Mouse (Mus musculus): Measurements from ENCODE around the gene Pacs2. TPM values are rescaled to one million over a fixed set of nuclear protein-coding genes. Genes with fewer than 3 reads are reported as not detected.

Pacs2 gene
- total and polyA plus RNA-seq, 2 experiments, result 5.2 to 15.3 TPM

DNA sequence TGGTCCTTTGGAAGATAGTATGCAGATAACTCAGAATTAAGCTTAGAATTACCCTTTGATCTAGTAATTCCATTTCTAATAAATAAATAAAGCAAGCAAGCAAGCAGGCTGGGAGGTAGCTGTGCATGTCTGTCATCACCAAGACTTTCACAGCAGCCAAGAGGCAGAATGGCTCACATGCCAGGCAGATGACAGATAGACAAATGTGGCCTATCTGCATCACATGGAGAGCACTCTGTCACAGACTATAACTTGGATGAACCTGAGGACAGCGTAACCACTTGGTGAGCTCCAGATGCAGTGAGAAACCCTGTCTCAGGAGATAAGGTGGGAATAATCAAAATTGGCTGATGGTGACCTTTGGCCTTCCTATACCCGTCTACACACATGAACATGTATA, 20.8 kb downstream of the Pacs2 start:
- TF ChIP-seq POLR2A (IDR thresholded peaks at IDR 0.05; ENCODE audit: extremely low read depth, insufficient read depth, low read length), result no peak
- no peak for TF ChIP-seq CTCF (IDR thresholded peaks at IDR 0.05; ENCODE audit: low read depth, low read length)
- Histone ChIP-seq H3K79me2 (ENCODE audit: control insufficient read depth, insufficient read depth, low read length) (peaks cover 13% of the 10 kb centered on the region; the same call in 1 of the 2 replicates), H3K9ac (ENCODE audit: low read depth, low read length) (no peak overlapping the region), H3K27ac (replicated peaks; ENCODE audit: insufficient read depth, low read depth, low read length) (no peak overlapping the region), H3K4me3 (ENCODE audit: insufficient read depth, low read depth, low read length) (no peak overlapping the region), H3K36me3 (ENCODE audit: control insufficient read depth, insufficient read depth, low read length) (no peaks in the 10 kb centered on the region), H3K27me3 (ENCODE audit: control insufficient read depth, insufficient read depth, low read length) (no peaks in the 10 kb centered on the region), H3K4me1 (ENCODE audit: control insufficient read depth, insufficient read depth, low read length) (0 out of 2 replicates have a peak, but pooled peaks cover 2% of the 10 kb centered on the region)
- no peak for DNase-seq (ENCODE audit: extremely low read depth, low read depth, low spot score)
- WGBS, result 85% methylated on average over 2 of the region's 2 CpGs

GRCm38 (mm10) chr12:113036996-113037395, 22.7 kb downstream of the Pacs2 start:
- H3K27ac ChIP-seq (replicated peaks; ENCODE audit: insufficient read depth, low read depth, low read length), result no peak overlapping the region
- no peak for DNase-seq (ENCODE audit: extremely low read depth, low read depth, low spot score)

DNA sequence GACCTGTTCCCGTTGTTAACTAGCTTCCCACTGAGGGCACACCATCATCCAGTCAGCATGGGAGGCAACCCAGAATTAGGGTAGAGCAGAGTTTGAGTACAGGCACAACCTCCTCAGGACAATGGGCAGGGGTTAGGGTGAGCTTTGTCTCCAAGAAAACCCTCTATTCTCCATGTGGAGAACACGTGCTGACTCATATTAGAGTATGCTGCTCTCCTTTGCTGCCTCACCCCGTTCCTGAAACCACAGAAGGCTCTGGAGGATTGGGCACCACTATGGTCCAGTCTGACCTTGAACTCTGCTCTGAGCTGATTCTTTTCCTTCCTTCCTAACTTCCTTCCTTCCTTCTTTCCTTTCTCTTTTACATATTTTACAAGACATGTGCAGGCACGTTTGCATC, 24.1 kb downstream of the Pacs2 start:
- DNase-seq (ENCODE audit: extremely low read depth, low read depth, low spot score), result no peak
- Histone ChIP-seq H3K79me2 (ENCODE audit: control insufficient read depth, insufficient read depth, low read length) (peaks cover 10% of the 10 kb centered on the region), H3K27me3 (ENCODE audit: control insufficient read depth, insufficient read depth, low read length) (no peaks in the 10 kb centered on the region), H3K9ac (ENCODE audit: low read depth, low read length) (no peak overlapping the region), H3K36me3 (ENCODE audit: control insufficient read depth, insufficient read depth, low read length) (no peaks in the 10 kb centered on the region), H3K4me3 (ENCODE audit: insufficient read depth, low read depth, low read length) (no peak overlapping the region), H3K4me1 (ENCODE audit: control insufficient read depth, insufficient read depth, low read length) (no peaks in the 10 kb centered on the region), H3K27ac (replicated peaks; ENCODE audit: insufficient read depth, low read depth, low read length) (no peak overlapping the region)
- TF ChIP-seq CTCF (IDR thresholded peaks at IDR 0.05; ENCODE audit: low read depth, low read length) (no peak), POLR2A (IDR thresholded peaks at IDR 0.05; ENCODE audit: extremely low read depth, insufficient read depth, low read length) (no peak)
- 86% methylated on average over 4 of the region's 4 CpGs for WGBS

More at GRCm38 (mm10) chr12:113036996-113037395, 22.7 kb downstream of the Pacs2 start:
- Histone ChIP-seq H3K79me2 (ENCODE audit: control insufficient read depth, insufficient read depth, low read length) (peaks cover 13% of the 10 kb centered on the region), H3K4me1 (ENCODE audit: control insufficient read depth, insufficient read depth, low read length) (no peaks in the 10 kb centered on the region), H3K9ac (ENCODE audit: low read depth, low read length) (no peak overlapping the region), H3K36me3 (ENCODE audit: control insufficient read depth, insufficient read depth, low read length) (no peaks in the 10 kb centered on the region), H3K27me3 (ENCODE audit: control insufficient read depth, insufficient read depth, low read length) (no peaks in the 10 kb centered on the region), H3K4me3 (ENCODE audit: insufficient read depth, low read depth, low read length) (no peak overlapping the region)
- 87% methylated on average over 4 of the region's 4 CpGs for WGBS
- no peak for TF ChIP-seq POLR2A (IDR thresholded peaks at IDR 0.05; ENCODE audit: extremely low read depth, insufficient read depth, low read length)
- TF ChIP-seq CTCF (IDR thresholded peaks at IDR 0.05; ENCODE audit: low read depth, low read length), result no peak

GRCm38 (mm10) chr12:113041481-113042439, 27.5 kb downstream of the Pacs2 start:
- TF ChIP-seq POLR2A (IDR thresholded peaks at IDR 0.05; ENCODE audit: extremely low read depth, insufficient read depth, low read length) (no peak), CTCF (IDR thresholded peaks at IDR 0.05; ENCODE audit: low read depth, low read length) (no peak)
- Histone ChIP-seq H3K4me3 (ENCODE audit: insufficient read depth, low read depth, low read length) (no peak overlapping the region), H3K36me3 (ENCODE audit: control insufficient read depth, insufficient read depth, low read length) (0 out of 2 replicates have a peak, but pooled peaks cover 2% of the 10 kb centered on the region), H3K79me2 (ENCODE audit: control insufficient read depth, insufficient read depth, low read length) (peaks cover 10% of the 10 kb centered on the region), H3K27me3 (ENCODE audit: control insufficient read depth, insufficient read depth, low read length) (no peaks in the 10 kb centered on the region), H3K27ac (replicated peaks; ENCODE audit: insufficient read depth, low read depth, low read length) (no peak overlapping the region), H3K9ac (ENCODE audit: low read depth, low read length) (no peak overlapping the region), H3K4me1 (ENCODE audit: control insufficient read depth, insufficient read depth, low read length) (no peaks in the 10 kb centered on the region)
- WGBS, result 59% methylated on average over 15 of the region's 15 CpGs
- DNase-seq (ENCODE audit: extremely low read depth, low read depth, low spot score), result peak; percentile 46

- peaks cover 10% of the 10 kb centered on the region for H3K79me2 ChIP-seq (ENCODE audit: control insufficient read depth, insufficient read depth, low read length)
- H3K36me3 ChIP-seq (ENCODE audit: control insufficient read depth, insufficient read depth, low read length), result 0 out of 2 replicates have a peak, but pooled peaks cover 3% of the 10 kb centered on the region
- H3K4me3 ChIP-seq (ENCODE audit: insufficient read depth, low read depth, low read length), result no peak overlapping the region
- no peak overlapping the region for H3K27ac ChIP-seq (replicated peaks; ENCODE audit: insufficient read depth, low read depth, low read length)
- H3K27me3 ChIP-seq (ENCODE audit: control insufficient read depth, insufficient read depth, low read length), result no peaks in the 10 kb centered on the region
- no peak overlapping the region for H3K9ac ChIP-seq (ENCODE audit: low read depth, low read length)
- 79% methylated on average over 2 of the region's 2 CpGs for WGBS
- H3K4me1 ChIP-seq (ENCODE audit: control insufficient read depth, insufficient read depth, low read length), result no peaks in the 10 kb centered on the region
- TF ChIP-seq CTCF (IDR thresholded peaks at IDR 0.05; ENCODE audit: low read depth, low read length) (no peak), POLR2A (IDR thresholded peaks at IDR 0.05; ENCODE audit: extremely low read depth, insufficient read depth, low read length) (no peak)
- no peak for DNase-seq (ENCODE audit: extremely low read depth, low read depth, low spot score)
These were observed 28.2 kb downstream of the Pacs2 start for GRCm38 (mm10) chr12:113042543-113042942.
